Mouse (Mus musculus) embryonic fibroblast, embryonic 13.5 days (primary cell): ENCODE data around the gene Zfp322a.

Experiments used
- CTCF ChIP-seq: IDR thresholded peaks from 2 replicates; pipeline ENCODE4 v1.5.1; 2011; ENCODE audit warnings: mild to moderate bottlenecking, control low read depth, low read length, moderate library complexity, borderline replicate concordance; ENCODE audit not compliant: insufficient read depth
- POLR2A ChIP-seq: IDR thresholded peaks from 2 replicates; pipeline ENCODE4 v1.6.1; 2011; ENCODE audit warnings: low read depth, mild to moderate bottlenecking, control low read depth, low read length, moderate library complexity

GRCm38 (mm10) chr13:23370075-23370474 is 1.1 kb upstream of the Zfp322a start:
- TF ChIP-seq CTCF (no peak), POLR2A (no peak)
